Mouse (Mus musculus) midbrain, embryonic 11.5 days (tissue): ENCODE data around the gene Stard10. TPM values are rescaled to one million over a fixed set of nuclear protein-coding genes. Genes with fewer than 3 reads are reported as not detected.

Source experiments
- ATAC-seq: fragments of 200-750 bp; cut with Nextera tagmentation; 2 replicates; pipeline ENCODE4 v1.8.0; 2017; ENCODE audit warnings: moderate TSS enrichment, moderate library complexity; ENCODE audit not compliant: low FRiP score
- DNase-seq: peaks from one replicate; pipeline ENCODE4 v3.0.0; 2015; ENCODE audit warnings: low spot score; ENCODE audit errors: missing footprints
- H3K27ac ChIP-seq: fragments of 300-500 bp; sonication (generic); 2 replicates; pipeline ENCODE4 v1.5.1; 2014; ENCODE audit warnings: low read depth, low read length
- H3K27me3 ChIP-seq: fragments of 300-500 bp; sonication (generic); 2 replicates; pipeline ENCODE4 v1.6.1; 2014; ENCODE audit warnings: mild to moderate bottlenecking, low read length, moderate library complexity, mixed read lengths; ENCODE audit not compliant: control insufficient read depth, insufficient read depth
- H3K36me3 ChIP-seq: fragments of 300-500 bp; sonication (generic); 2 replicates; pipeline ENCODE4 v1.6.1; 2014; ENCODE audit warnings: mild to moderate bottlenecking, low read length, moderate library complexity, mixed read lengths; ENCODE audit not compliant: control insufficient read depth, insufficient read depth
- H3K4me1 ChIP-seq: fragments of 300-500 bp; sonication (generic); 2 replicates; pipeline ENCODE4 v1.6.1; 2014; ENCODE audit warnings: low read length; ENCODE audit not compliant: control insufficient read depth, insufficient read depth
- H3K4me2 ChIP-seq: fragments of 300-500 bp; sonication (generic); 2 replicates; pipeline ENCODE4 v1.6.1; 2014; ENCODE audit warnings: mild to moderate bottlenecking, moderate library complexity
- H3K4me3 ChIP-seq: fragments of 300-500 bp; sonication (generic); 2 replicates; pipeline ENCODE4 v1.5.1; 2014; ENCODE audit warnings: low read depth, low read length
- H3K9ac ChIP-seq: fragments of 300-500 bp; sonication (generic); 2 replicates; pipeline ENCODE4 v1.6.1; 2014; ENCODE audit warnings: low read length
- H3K9me3 ChIP-seq: fragments of 300-500 bp; sonication (generic); 2 replicates; pipeline ENCODE4 v1.6.1; 2016; ENCODE audit warnings: low read length; ENCODE audit not compliant: control insufficient read depth
- WGBS: fragments of 180-500 bp; shearing (Covaris S2); extraction: QIAGEN DNeasy Blood & Tissue Kit; methylation state at CpG from one replicate; pipeline ENCODE4 v1.1.7; 2014; 5-methylcytosine and 5-hydroxymethylcytosine counted together
- polyA plus RNA-seq: library from polyadenylated mRNA; unstranded; fragments of >200 nt; fragmentation: Nextera tagmentation; extraction: Ambion mirVana; gene quantifications from 2 replicates; pipeline ENCODE4 v1.2.1, GENCODE M21; 2014

Gene Stard10
- polyA plus RNA-seq, 1 experiment from 2014 or later: 5.7 TPM

DNA sequence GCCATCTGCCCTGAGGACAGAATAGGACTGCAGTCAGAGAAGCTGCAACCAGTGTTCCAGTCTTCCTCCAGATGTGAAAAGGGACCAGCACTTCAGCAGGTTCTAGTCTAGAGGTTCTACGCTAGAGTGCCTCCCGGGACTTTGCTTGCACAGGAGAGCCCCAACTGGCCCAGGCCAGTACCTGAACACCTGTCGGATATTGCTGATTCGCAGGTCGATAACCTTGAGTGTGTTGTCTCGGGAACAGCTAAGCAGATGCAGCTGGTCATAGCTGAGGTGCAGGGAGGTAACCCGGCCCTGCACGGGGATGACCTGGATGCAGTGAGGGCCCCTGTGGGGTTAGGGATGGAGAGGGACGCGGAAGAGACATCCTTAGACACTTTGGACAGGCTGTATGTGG, 26.5 kb upstream of the Stard10 start:
- no peaks in the 10 kb centered on the region for H3K9me3 ChIP-seq
- no peaks in the 10 kb centered on the region for H3K36me3 ChIP-seq
- ATAC-seq (no peak), DNase-seq (no peak)
- no peak overlapping the region for H3K4me2 ChIP-seq
- H3K9ac ChIP-seq: no peak overlapping the region
- WGBS: 95% methylated on average over 10 of the region's 10 CpGs
- H3K27ac ChIP-seq: no peak overlapping the region
- H3K27me3 ChIP-seq: no peaks in the 10 kb centered on the region
- H3K4me1 ChIP-seq: no peaks in the 10 kb centered on the region
- no peak overlapping the region for H3K4me3 ChIP-seq

- ATAC-seq (no peak), DNase-seq (no peak)
- H3K27me3 ChIP-seq: no peaks in the 10 kb centered on the region
- H3K36me3 ChIP-seq: no peaks in the 10 kb centered on the region
- H3K9me3 ChIP-seq: no peaks in the 10 kb centered on the region
- no peak overlapping the region for H3K27ac ChIP-seq
- H3K4me3 ChIP-seq: no peak overlapping the region
- no peak overlapping the region for H3K4me2 ChIP-seq
- no peak overlapping the region for H3K9ac ChIP-seq
- WGBS: 81% methylated on average over 5 of the region's 5 CpGs
- H3K4me1 ChIP-seq: peaks cover 2% of the 10 kb centered on the region
Observed at GRCm38 (mm10) chr7:101291211-101291610, 25.7 kb upstream of the Stard10 start.

DNA sequence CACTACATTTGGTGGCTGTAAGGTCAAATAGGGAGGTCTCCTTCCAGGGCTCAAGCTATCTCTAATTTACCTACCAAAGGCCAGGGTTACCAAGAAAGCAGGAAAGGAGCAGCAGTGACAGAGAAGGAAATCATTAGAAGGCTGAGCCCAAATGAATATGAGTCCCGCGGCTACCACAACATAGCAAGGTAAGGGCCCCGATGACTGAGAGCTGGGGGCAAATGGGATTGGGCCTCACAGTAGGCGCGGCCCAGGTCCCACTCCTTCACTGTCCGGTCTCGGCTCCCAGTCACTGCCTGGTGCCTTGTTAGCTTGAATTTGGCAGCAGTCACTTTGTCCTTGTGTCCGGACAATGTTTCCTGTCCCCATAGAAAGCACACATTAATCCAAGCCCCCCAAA, 25.2 kb upstream of the Stard10 start:
- WGBS: 93% methylated on average over 8 of the region's 8 CpGs
- Histone ChIP-seq H3K36me3 (no peaks in the 10 kb centered on the region), H3K4me1 (peaks cover 5% of the 10 kb centered on the region), H3K4me3 (no peak overlapping the region), H3K4me2 (no peak overlapping the region), H3K9me3 (no peaks in the 10 kb centered on the region), H3K9ac (no peak overlapping the region), H3K27ac (no peak overlapping the region), H3K27me3 (no peaks in the 10 kb centered on the region)
- ATAC-seq: no peak
- no peak for DNase-seq

- WGBS: 71% methylated on average over 1 of the region's 4 CpGs
- Histone ChIP-seq H3K27ac (no peak overlapping the region), H3K9ac (no peak overlapping the region), H3K4me2 (no peak overlapping the region), H3K9me3 (no peaks in the 10 kb centered on the region), H3K36me3 (no peaks in the 10 kb centered on the region), H3K4me1 (peaks cover 7% of the 10 kb centered on the region), H3K4me3 (no peak overlapping the region), H3K27me3 (no peaks in the 10 kb centered on the region)
- DNase-seq (no peak), ATAC-seq (no peak)
Observed at GRCm38 (mm10) chr7:101292086-101292485, 24.8 kb upstream of the Stard10 start.

- H3K4me2 ChIP-seq: no peak overlapping the region
- no peaks in the 10 kb centered on the region for H3K36me3 ChIP-seq
- H3K4me1 ChIP-seq: peaks cover 7% of the 10 kb centered on the region
- no peak overlapping the region for H3K27ac ChIP-seq
- H3K9me3 ChIP-seq: no peaks in the 10 kb centered on the region
- WGBS: 92% methylated on average over 1 of the region's 1 CpGs
- H3K27me3 ChIP-seq: no peaks in the 10 kb centered on the region; the same call in 1 of the 2 replicates
- DNase-seq (no peak), ATAC-seq (no peak)
- no peak overlapping the region for H3K4me3 ChIP-seq
- H3K9ac ChIP-seq: no peak overlapping the region
Observed at GRCm38 (mm10) chr7:101292696-101293095, 24.2 kb upstream of the Stard10 start.

- Histone ChIP-seq H3K27ac (no peak overlapping the region), H3K36me3 (no peaks in the 10 kb centered on the region), H3K4me2 (no peak overlapping the region), H3K4me3 (no peak overlapping the region), H3K9me3 (no peaks in the 10 kb centered on the region), H3K9ac (no peak overlapping the region), H3K27me3 (peaks cover 3% of the 10 kb centered on the region; the same call in 1 of the 2 replicates), H3K4me1 (peaks cover 7% of the 10 kb centered on the region)
- 59% methylated on average over 4 of the region's 4 CpGs for WGBS
- DNase-seq (no peak), ATAC-seq (no peak)
Observed at GRCm38 (mm10) chr7:101293138-101293537, 23.7 kb upstream of the Stard10 start.

DNA sequence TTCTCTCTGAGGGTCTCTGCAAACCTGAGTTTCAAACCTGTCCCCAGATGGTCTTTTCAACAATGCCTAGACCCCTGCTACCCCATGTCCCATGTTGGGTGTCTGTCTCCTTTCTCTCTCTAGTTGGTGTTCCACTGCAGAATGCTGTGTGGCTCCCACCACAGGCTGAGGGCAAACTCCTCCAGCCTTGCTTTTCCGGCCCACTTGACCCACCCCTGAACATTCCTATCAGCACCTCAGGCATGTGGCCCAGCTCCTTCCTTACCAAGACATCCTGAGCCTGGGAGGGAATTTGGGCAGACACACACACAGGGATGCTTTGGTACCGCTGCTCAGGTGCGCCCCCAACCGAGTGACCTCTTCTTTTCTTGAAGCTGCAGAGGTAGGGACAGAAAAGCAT, 23.3 kb upstream of the Stard10 start:
- Histone ChIP-seq H3K27me3 (peaks cover 3% of the 10 kb centered on the region; the same call in 1 of the 2 replicates), H3K9ac (no peak overlapping the region), H3K4me2 (no peak overlapping the region), H3K36me3 (no peaks in the 10 kb centered on the region), H3K27ac (no peak overlapping the region), H3K4me1 (peaks cover 7% of the 10 kb centered on the region), H3K9me3 (no peaks in the 10 kb centered on the region), H3K4me3 (no peak overlapping the region)
- ATAC-seq (no peak), DNase-seq (no peak)
- 60% methylated on average over 4 of the region's 4 CpGs for WGBS

- no peak for ATAC-seq
Observed at GRCm38 (mm10) chr7:101295438-101295837, 21.4 kb upstream of the Stard10 start.

GRCm38 (mm10) chr7:101296252-101297022, 20.4 kb upstream of the Stard10 start:
- Histone ChIP-seq H3K4me1 (peaks cover 14% of the 10 kb centered on the region), H3K9ac (peak overlapping the region; percentile 51), H3K9me3 (no peaks in the 10 kb centered on the region), H3K4me2 (peak overlapping the region; percentile 58), H3K4me3 (peak overlapping the region; percentile 24), H3K36me3 (no peaks in the 10 kb centered on the region), H3K27ac (no peak overlapping the region), H3K27me3 (peaks cover 7% of the 10 kb centered on the region; the same call in 1 of the 2 replicates)
- DNase-seq (peak; percentile 98), ATAC-seq (peak; percentile 85)
- 11% methylated on average over 35 of the region's 35 CpGs for WGBS

More at GRCm38 (mm10) chr7:101295438-101295837, 21.4 kb upstream of the Stard10 start:
- Histone ChIP-seq H3K9ac (no peak overlapping the region), H3K9me3 (no peaks in the 10 kb centered on the region), H3K27me3 (peaks cover 7% of the 10 kb centered on the region; the same call in 1 of the 2 replicates), H3K4me3 (no peak overlapping the region), H3K4me1 (peaks cover 7% of the 10 kb centered on the region), H3K4me2 (no peak overlapping the region), H3K36me3 (no peaks in the 10 kb centered on the region), H3K27ac (no peak overlapping the region)
- WGBS: 44% methylated on average over 1 of the region's 1 CpGs
- no peak for DNase-seq
